Mouse (Mus musculus): ENCODE measurements around the gene Phkb.

The Phkb gene

GRCm38 (mm10) chr8:86090666-86091065, 249.9 kb downstream of the Phkb start:
- DNase-seq (ENCODE audit: low spot score in 2 of 2): no peak
